Mouse (Mus musculus) urinary bladder, postnatal 36 days (tissue): ENCODE measurements around the gene Tmed9.
"Not testable (repeated sequence)": the region's sequence is repeated elsewhere in the genome, so short reads cannot be mapped to it uniquely, and the experiment has no call there.

Experiments used
- DNase-seq, 2 experiments: peaks; one replicate each; pipeline ENCODE4 v3.0.0; 2022; ENCODE audit warnings: low spot score in 2 of 2, mixed read lengths in 1 of 2

Tmed9 gene

GRCm38 (mm10) chr13:55607624-55608006 lies 34.1 kb downstream of the Tmed9 start:
- no peak for DNase-seq

- no peak for DNase-seq
These were observed 38.5 kb downstream of the Tmed9 start for GRCm38 (mm10) chr13:55611996-55612395.

GRCm38 (mm10) chr13:55613471-55613870 lies 39.9 kb downstream of the Tmed9 start:
- DNase-seq, result no peak

- DNase-seq, result no peak
These were observed 45.8 kb downstream of the Tmed9 start for GRCm38 (mm10) chr13:55619328-55619727.

- DNase-seq, result no peak
These were observed 46.7 kb downstream of the Tmed9 start for GRCm38 (mm10) chr13:55620275-55620674.

- DNase-seq, result not testable (repeated sequence)
These were observed 48.7 kb downstream of the Tmed9 start for GRCm38 (mm10) chr13:55622156-55622648.

- peak; percentile 86 to 88 for DNase-seq
These were observed 49.4 kb downstream of the Tmed9 start, which contains the start of gene Caml for GRCm38 (mm10) chr13:55622649-55623541. Gene Caml (plus strand): TSS chr13:55623005.

GRCm38 (mm10) chr13:55634639-55635127 lies 61.2 kb downstream of the Tmed9 start, which contains the start of gene Ddx46:
Gene Ddx46 (plus strand): TSS chr13:55635027.
- peak; percentile 78 to 84 for DNase-seq

GRCm38 (mm10) chr13:55635146-55635571 lies 61.6 kb downstream of the Tmed9 start:
- DNase-seq, result no peak

GRCm38 (mm10) chr13:55636185-55636983 lies 62.9 kb downstream of the Tmed9 start:
- DNase-seq, result no peak

- DNase-seq, result peak; percentile 61 to 75
These were observed 66.9 kb downstream of the Tmed9 start for GRCm38 (mm10) chr13:55640480-55640879.

GRCm38 (mm10) chr13:55644525-55644924 lies 71.0 kb downstream of the Tmed9 start:
- no peak for DNase-seq
